Mouse (Mus musculus) ES-Bruce4 (cell line): ENCODE results near the gene Gng8. TPM values are rescaled to one million over a fixed set of nuclear protein-coding genes. Genes with fewer than 3 reads are reported as not detected.
A peak's percentile ranks its signal among the peaks of the same experiment; 100 is the strongest.

Experiments used
- H3K27ac ChIP-seq: 2 replicates; pipeline ENCODE4 v1.5.1; 2012; ENCODE audit warnings: low read length, inconsistent platforms; ENCODE audit not compliant: insufficient read depth
- H3K27me3 ChIP-seq: 2 replicates; pipeline ENCODE4 v1.6.1; 2012; ENCODE audit warnings: mild to moderate bottlenecking, low read length, inconsistent platforms; ENCODE audit not compliant: control insufficient read depth, poor library complexity, insufficient read depth, severe bottlenecking
- H3K36me3 ChIP-seq: 2 replicates; pipeline ENCODE4 v1.6.1; 2012; ENCODE audit warnings: inconsistent platforms, mild to moderate bottlenecking, low read length, moderate library complexity; ENCODE audit not compliant: control insufficient read depth, poor library complexity, insufficient read depth, severe bottlenecking
- H3K4me1 ChIP-seq: one replicate; pipeline ENCODE4 v1.8.1; 2011; ENCODE audit warnings: low read length; ENCODE audit not compliant: control insufficient read depth, insufficient read depth
- H3K4me3 ChIP-seq: 2 replicates; pipeline ENCODE4 v1.5.1; 2011; ENCODE audit warnings: low read depth, mild to moderate bottlenecking, low read length
- H3K9ac ChIP-seq: 2 replicates; pipeline ENCODE4 v1.6.1; 2012; ENCODE audit warnings: low read depth, mild to moderate bottlenecking, inconsistent platforms; ENCODE audit not compliant: poor library complexity, severe bottlenecking
- H3K9me3 ChIP-seq: replicated peaks from 2 replicates; pipeline ENCODE4 v1.6.1; 2012; ENCODE audit warnings: mild to moderate bottlenecking, low read length, inconsistent platforms; ENCODE audit not compliant: control insufficient read depth, poor library complexity, insufficient read depth, severe bottlenecking
- CTCF ChIP-seq: IDR thresholded peaks from one replicate; pipeline ENCODE4 v1.8.1; 2011; ENCODE audit warnings: low read depth, low read length
- EP300 ChIP-seq: IDR thresholded peaks from 2 replicates; pipeline ENCODE4 v1.6.1; 2011; ENCODE audit warnings: low read depth, low read length; ENCODE audit not compliant: insufficient read depth
- POLR2A ChIP-seq: IDR thresholded peaks from one replicate; pipeline ENCODE4 v1.8.1; 2011; ENCODE audit warnings: low read length; ENCODE audit not compliant: insufficient read depth
- polyA plus RNA-seq: library from polyadenylated mRNA; stranded (reverse); fragments of >200 nt; gene quantifications from 2 replicates; pipeline ENCODE4 v1.2.4, GENCODE M21; 2011; ENCODE audit warnings: low read depth; ENCODE audit not compliant: missing spikeins, insufficient read depth, insufficient read length

Gng8 gene
- polyA plus RNA-seq, 1 experiment, result 4.6 TPM

DNA sequence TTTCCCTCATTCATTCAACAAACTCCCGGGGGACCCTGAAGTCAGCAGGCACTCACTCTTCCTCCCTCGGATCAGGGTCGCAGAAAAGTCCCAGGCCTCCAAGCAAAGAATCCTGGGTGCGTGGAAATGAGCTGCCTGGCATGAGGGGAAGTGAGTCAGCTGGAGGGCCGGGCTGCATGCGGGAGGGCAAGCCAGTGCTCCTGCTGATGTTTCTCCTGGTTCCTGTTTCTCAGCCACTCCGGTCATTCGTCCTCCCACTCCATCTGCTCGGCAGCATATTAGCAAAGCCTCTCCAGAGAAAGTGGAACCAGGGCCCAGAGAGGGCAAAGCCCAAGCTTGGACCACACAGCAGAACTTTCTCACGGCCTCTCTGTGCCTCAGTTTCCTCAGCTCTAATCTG, 18.3 kb downstream of the Gng8 start:
- H3K9me3 ChIP-seq, result no peaks in the 10 kb centered on the region
- no peak overlapping the region for H3K4me3 ChIP-seq
- no peaks in the 10 kb centered on the region for H3K27me3 ChIP-seq
- H3K4me1 ChIP-seq, result no peaks in the 10 kb centered on the region
- H3K36me3 ChIP-seq, result no peaks in the 10 kb centered on the region
- no peak overlapping the region for H3K9ac ChIP-seq
- TF ChIP-seq POLR2A, result no peak
- no peak for TF ChIP-seq EP300
- TF ChIP-seq CTCF, result no peak
- H3K27ac ChIP-seq, result no peak overlapping the region

GRCm38 (mm10) chr7:16911904-16912303, 20.3 kb downstream of the Gng8 start:
- Histone ChIP-seq H3K36me3 (peaks cover 6% of the 10 kb centered on the region), H3K9me3 (no peaks in the 10 kb centered on the region), H3K4me3 (no peak overlapping the region), H3K27ac (no peak overlapping the region), H3K27me3 (no peaks in the 10 kb centered on the region), H3K4me1 (no peaks in the 10 kb centered on the region), H3K9ac (no peak overlapping the region)
- no peak for TF ChIP-seq POLR2A
- no peak for TF ChIP-seq CTCF
- no peak for TF ChIP-seq EP300

DNA sequence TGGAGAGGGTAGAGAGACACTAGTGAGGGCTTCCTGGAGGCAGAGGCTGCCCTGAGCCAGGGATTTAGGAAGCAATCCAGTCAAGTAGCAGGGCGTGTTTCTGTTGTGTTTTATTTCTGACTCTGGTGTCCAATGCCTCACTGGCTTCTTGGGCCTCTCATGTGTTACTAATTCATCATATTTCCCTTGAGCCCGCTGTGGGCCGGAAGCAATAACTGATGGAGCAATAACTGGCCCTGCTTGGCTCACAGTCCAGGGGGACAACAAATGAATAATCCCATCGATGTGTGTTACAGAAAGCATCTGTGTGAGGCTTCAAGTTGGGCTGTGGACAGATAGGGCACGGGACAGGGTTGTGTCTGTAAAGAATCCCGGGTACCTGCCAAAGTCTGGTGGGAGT, 20.8 kb downstream of the Gng8 start:
- Histone ChIP-seq H3K36me3 (peaks cover 11% of the 10 kb centered on the region), H3K9me3 (no peaks in the 10 kb centered on the region), H3K27ac (no peak overlapping the region), H3K27me3 (no peaks in the 10 kb centered on the region), H3K9ac (no peak overlapping the region), H3K4me1 (no peaks in the 10 kb centered on the region), H3K4me3 (no peak overlapping the region)
- no peak for TF ChIP-seq POLR2A
- TF ChIP-seq CTCF, result no peak
- TF ChIP-seq EP300, result no peak

DNA sequence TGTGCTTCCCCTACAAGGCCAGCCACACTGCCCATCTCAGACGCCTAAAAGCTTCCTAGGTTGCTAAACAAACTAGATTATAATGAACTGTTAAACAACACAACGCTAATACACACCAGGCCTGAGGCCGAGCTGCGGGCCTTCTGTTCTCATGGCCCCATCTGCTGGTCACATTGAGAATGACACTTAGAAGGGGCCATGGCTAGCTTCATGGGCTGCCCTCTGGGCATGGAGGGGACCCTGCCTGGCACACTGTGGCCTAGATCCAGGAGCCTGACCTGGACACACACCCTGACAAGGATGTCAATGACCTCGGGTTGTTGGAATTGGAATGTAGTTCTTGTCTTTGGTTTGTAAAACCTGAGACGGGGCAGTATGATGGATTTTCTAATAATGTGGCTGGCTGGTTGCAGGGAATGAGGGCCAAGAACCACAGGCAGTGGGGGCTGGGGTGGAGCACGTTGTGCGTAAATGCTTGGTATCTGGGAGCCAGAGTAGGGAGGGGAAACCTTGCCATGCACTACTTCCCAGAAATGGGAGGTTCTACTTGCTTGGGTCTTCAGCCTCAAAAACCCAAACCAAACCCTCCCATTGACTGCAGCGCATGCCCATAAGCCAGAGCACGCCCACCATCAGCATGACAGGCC, 22.3 kb downstream of the Gng8 start:
- Histone ChIP-seq H3K4me3 (no peak overlapping the region), H3K9me3 (no peaks in the 10 kb centered on the region), H3K27ac (no peak overlapping the region), H3K36me3 (peaks cover 17% of the 10 kb centered on the region), H3K4me1 (no peaks in the 10 kb centered on the region), H3K27me3 (no peaks in the 10 kb centered on the region), H3K9ac (no peak overlapping the region)
- TF ChIP-seq EP300 (no peak), CTCF (peak; percentile 84)

DNA sequence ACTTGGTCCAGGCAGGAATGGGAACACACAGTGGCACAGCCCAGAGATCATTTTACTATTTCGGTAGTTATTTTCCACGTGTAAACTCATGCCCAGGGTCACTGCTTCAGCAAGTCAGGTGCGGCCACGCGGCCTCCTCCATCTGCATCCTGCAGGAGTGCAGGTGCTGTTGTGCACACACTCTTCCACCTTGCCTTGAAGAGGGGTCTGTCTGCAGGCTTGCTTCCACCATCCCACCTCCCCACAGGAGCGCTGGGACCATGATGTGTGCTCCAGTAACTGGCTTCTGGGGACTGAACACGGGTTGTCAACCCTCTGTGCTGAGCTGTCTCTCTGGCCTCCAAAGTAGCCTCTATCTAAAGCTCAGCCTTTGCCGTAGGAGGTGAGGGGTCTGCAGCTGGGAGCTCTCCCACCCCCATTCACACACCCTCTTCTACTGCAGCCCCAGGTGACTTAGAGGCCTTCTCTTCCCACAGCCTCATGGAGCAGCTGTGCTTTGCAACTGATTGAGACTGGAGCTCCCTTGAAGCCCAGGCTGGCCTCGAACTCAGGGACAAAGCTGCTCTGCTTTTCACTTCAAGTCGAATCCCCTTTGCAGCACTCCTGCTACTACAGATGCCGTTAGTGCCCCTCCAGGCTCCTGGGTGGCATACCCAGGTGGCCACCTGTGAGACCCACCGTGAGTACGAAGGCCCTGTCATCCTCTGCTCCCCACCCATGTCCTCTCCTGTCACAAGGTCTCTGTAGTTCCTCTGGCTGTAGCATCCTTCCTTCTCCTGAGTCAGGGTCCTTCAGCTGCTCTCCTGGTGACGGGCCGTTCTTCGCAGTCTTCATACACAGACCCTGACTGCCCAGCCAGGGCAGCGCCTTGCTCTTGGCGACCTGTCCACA, 23.1 kb downstream of the Gng8 start:
- no peak overlapping the region for H3K27ac ChIP-seq
- no peaks in the 10 kb centered on the region for H3K9me3 ChIP-seq
- H3K4me1 ChIP-seq, result no peaks in the 10 kb centered on the region
- peaks cover 17% of the 10 kb centered on the region for H3K36me3 ChIP-seq
- no peak overlapping the region for H3K9ac ChIP-seq
- TF ChIP-seq POLR2A (no peak), CTCF (no peak), EP300 (no peak)
- H3K27me3 ChIP-seq, result no peaks in the 10 kb centered on the region
- no peak overlapping the region for H3K4me3 ChIP-seq
